Mouse (Mus musculus): ENCODE measurements at regions not wholly inside any gene's neighbourhood (a gene's known extent, or its start where the extent isn't known, plus 50 kb on each side); places are given as distances from the start of the nearest gene placed in this dataset.
A peak's percentile ranks its signal among the peaks of the same experiment; 100 is the strongest.

GRCm38 (mm10) chr8:127769651-127770050, 588.8 kb upstream of the Nrp1 start:
- no peak overlapping the region for H3K4me3 ChIP-seq (ENCODE audit: low read depth, low read length)
- DNase-seq (ENCODE audit: low spot score, missing footprints) (peak; percentile 62), ATAC-seq (ENCODE audit: low FRiP score) (no peak)
- no peak overlapping the region for H3K27ac ChIP-seq (ENCODE audit: low read depth, low read length)
- H3K9ac ChIP-seq (ENCODE audit: low read length): no peak overlapping the region
- H3K4me2 ChIP-seq: no peak overlapping the region
- no peaks in the 10 kb centered on the region for H3K27me3 ChIP-seq (ENCODE audit: control insufficient read depth, insufficient read depth, low read length)
- WGBS: 94% methylated on average over 1 of the region's 1 CpGs
- no peaks in the 10 kb centered on the region for H3K4me1 ChIP-seq (ENCODE audit: control insufficient read depth, insufficient read depth, low read length)
- H3K9me3 ChIP-seq (ENCODE audit: control insufficient read depth, low read length): no peaks in the 10 kb centered on the region
- no peaks in the 10 kb centered on the region for H3K36me3 ChIP-seq (ENCODE audit: control insufficient read depth, insufficient read depth, low read length)

DNA sequence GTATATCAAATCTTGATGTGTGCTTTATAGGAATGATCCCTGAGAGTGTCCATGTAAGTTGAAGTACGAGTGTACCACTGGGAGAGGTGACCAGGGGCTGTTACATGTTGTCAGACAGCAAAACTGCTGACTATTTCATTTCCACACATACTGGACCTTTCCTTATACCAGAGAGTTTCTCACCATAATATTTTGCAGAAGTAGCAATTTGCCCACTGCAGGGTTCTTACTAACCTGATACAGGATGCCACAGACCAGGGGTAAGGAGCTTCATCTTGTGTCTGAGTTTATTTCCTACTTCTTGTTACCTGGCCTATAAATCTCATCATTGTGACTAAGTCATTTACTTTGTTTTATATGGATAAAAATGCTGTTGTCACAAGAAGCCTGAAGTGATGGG, 586.6 kb upstream of the Nrp1 start:
- H3K36me3 ChIP-seq (ENCODE audit: control insufficient read depth, insufficient read depth, low read length): no peaks in the 10 kb centered on the region
- H3K4me1 ChIP-seq (ENCODE audit: control insufficient read depth, insufficient read depth, low read length): peaks cover 6% of the 10 kb centered on the region
- no peaks in the 10 kb centered on the region for H3K27me3 ChIP-seq (ENCODE audit: control insufficient read depth, insufficient read depth, low read length)
- H3K4me2 ChIP-seq: no peak overlapping the region
- ATAC-seq (ENCODE audit: low FRiP score) (no peak), DNase-seq (ENCODE audit: low spot score, missing footprints) (peak; percentile 64)
- H3K4me3 ChIP-seq (ENCODE audit: low read depth, low read length): no peak overlapping the region
- no peak overlapping the region for H3K27ac ChIP-seq (ENCODE audit: low read depth, low read length)
- H3K9me3 ChIP-seq (ENCODE audit: control insufficient read depth, low read length): no peaks in the 10 kb centered on the region
- no peak overlapping the region for H3K9ac ChIP-seq (ENCODE audit: low read length)
- 74% methylated on average over 1 of the region's 1 CpGs for WGBS

DNA sequence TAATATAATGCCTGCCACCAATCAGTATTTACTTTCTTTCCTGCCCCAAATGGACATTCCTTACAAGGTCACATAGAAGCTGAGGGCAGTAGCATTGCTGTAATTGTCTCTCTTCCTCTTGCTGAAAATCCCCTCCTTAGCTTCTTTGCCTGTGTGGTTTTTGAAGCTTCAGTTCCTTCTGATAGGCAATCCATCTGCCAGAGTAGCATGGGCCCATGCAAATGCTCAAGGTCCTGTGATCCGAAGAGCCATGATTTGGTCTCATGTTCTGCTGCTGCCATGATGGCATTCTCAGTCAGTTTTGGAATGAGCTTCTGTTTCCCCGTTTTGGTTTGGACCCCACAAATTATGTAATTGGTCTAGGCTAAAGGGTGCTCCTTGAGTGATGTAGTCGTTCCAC, 586.0 kb upstream of the Nrp1 start:
- Histone ChIP-seq H3K4me1 (ENCODE audit: control insufficient read depth, insufficient read depth, low read length) (peaks cover 6% of the 10 kb centered on the region), H3K4me2 (no peak overlapping the region), H3K27me3 (ENCODE audit: control insufficient read depth, insufficient read depth, low read length) (no peaks in the 10 kb centered on the region), H3K27ac (ENCODE audit: low read depth, low read length) (no peak overlapping the region), H3K36me3 (ENCODE audit: control insufficient read depth, insufficient read depth, low read length) (no peaks in the 10 kb centered on the region), H3K9ac (ENCODE audit: low read length) (no peak overlapping the region), H3K4me3 (ENCODE audit: low read depth, low read length) (no peak overlapping the region), H3K9me3 (ENCODE audit: control insufficient read depth, low read length) (no peaks in the 10 kb centered on the region)
- ATAC-seq (ENCODE audit: low FRiP score): no peak
- 89% methylated on average over 3 of the region's 3 CpGs for WGBS
- peak; percentile 69 for DNase-seq (ENCODE audit: low spot score, missing footprints)

- no peak overlapping the region for H3K4me3 ChIP-seq (ENCODE audit: low read depth, low read length)
- no peak overlapping the region for H3K9ac ChIP-seq (ENCODE audit: low read length)
Measured at GRCm38 (mm10) chr8:127772917-127773316, 585.5 kb upstream of the Nrp1 start.

GRCm38 (mm10) chr8:127774642-127775041, 583.8 kb upstream of the Nrp1 start:
- H3K4me3 ChIP-seq (ENCODE audit: low read depth, low read length): no peak overlapping the region
- no peaks in the 10 kb centered on the region for H3K9me3 ChIP-seq (ENCODE audit: control insufficient read depth, low read length)
- no peaks in the 10 kb centered on the region for H3K36me3 ChIP-seq (ENCODE audit: control insufficient read depth, insufficient read depth, low read length)
- peaks cover 6% of the 10 kb centered on the region for H3K4me1 ChIP-seq (ENCODE audit: control insufficient read depth, insufficient read depth, low read length)
- ATAC-seq (ENCODE audit: low FRiP score) (peak; percentile 51; the same call in 1 of the 2 replicates), DNase-seq (ENCODE audit: low spot score, missing footprints) (peak; percentile 84)
- 48% methylated on average over 9 of the region's 9 CpGs for WGBS
- H3K9ac ChIP-seq (ENCODE audit: low read length): no peak overlapping the region
- H3K27me3 ChIP-seq (ENCODE audit: control insufficient read depth, insufficient read depth, low read length): no peaks in the 10 kb centered on the region
- H3K4me2 ChIP-seq: no peak overlapping the region
- no peak overlapping the region for H3K27ac ChIP-seq (ENCODE audit: low read depth, low read length)

More at GRCm38 (mm10) chr8:127772917-127773316, 585.5 kb upstream of the Nrp1 start:
- H3K9me3 ChIP-seq (ENCODE audit: control insufficient read depth, low read length): no peaks in the 10 kb centered on the region
- ATAC-seq (ENCODE audit: low FRiP score): no peak
- H3K4me2 ChIP-seq: no peak overlapping the region
- no peaks in the 10 kb centered on the region for H3K36me3 ChIP-seq (ENCODE audit: control insufficient read depth, insufficient read depth, low read length)
- peak; percentile 66 for DNase-seq (ENCODE audit: low spot score, missing footprints)
- 91% methylated on average over 2 of the region's 2 CpGs for WGBS
- H3K4me1 ChIP-seq (ENCODE audit: control insufficient read depth, insufficient read depth, low read length): peaks cover 6% of the 10 kb centered on the region
- no peaks in the 10 kb centered on the region for H3K27me3 ChIP-seq (ENCODE audit: control insufficient read depth, insufficient read depth, low read length)
- H3K27ac ChIP-seq (ENCODE audit: low read depth, low read length): no peak overlapping the region

- WGBS: 4% methylated on average over 1 of the region's 1 CpGs
- Histone ChIP-seq H3K27me3 (ENCODE audit: control insufficient read depth, insufficient read depth, low read length) (no peaks in the 10 kb centered on the region), H3K9me3 (ENCODE audit: control insufficient read depth, low read length) (no peaks in the 10 kb centered on the region), H3K4me3 (ENCODE audit: low read depth, low read length) (no peak overlapping the region), H3K4me2 (no peak overlapping the region), H3K9ac (ENCODE audit: low read length) (no peak overlapping the region), H3K36me3 (ENCODE audit: control insufficient read depth, insufficient read depth, low read length) (no peaks in the 10 kb centered on the region), H3K27ac (ENCODE audit: low read depth, low read length) (no peak overlapping the region), H3K4me1 (ENCODE audit: control insufficient read depth, insufficient read depth, low read length) (peaks cover 6% of the 10 kb centered on the region)
- DNase-seq (ENCODE audit: low spot score, missing footprints): peak; percentile 87
- peak; percentile 39 for ATAC-seq (ENCODE audit: low FRiP score)
Measured at GRCm38 (mm10) chr8:127775160-127775559, 583.2 kb upstream of the Nrp1 start.

DNA sequence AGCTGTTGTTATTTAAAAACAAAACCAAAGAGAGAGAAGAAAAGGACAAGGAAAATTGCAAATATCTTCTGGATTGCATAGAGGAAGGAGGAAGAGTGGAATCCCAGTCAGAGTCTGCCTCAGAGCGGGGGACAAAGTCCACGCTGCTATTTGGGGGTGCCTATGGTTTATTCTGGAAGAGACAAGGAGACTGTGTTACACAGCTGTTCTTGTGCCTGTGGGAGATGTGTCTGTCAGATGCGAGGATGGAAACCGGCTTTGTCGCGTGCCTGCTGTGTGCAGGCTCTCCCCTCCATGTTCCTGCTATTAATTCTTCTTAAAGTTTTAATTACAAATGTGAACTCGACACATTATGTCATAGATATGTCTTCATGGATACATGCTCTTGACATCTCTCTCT, 582.7 kb upstream of the Nrp1 start:
- DNase-seq (ENCODE audit: low spot score, missing footprints) (peak; percentile 87), ATAC-seq (ENCODE audit: low FRiP score) (peak; percentile 49)
- no peak overlapping the region; the same call in 1 of the 2 replicates for H3K27ac ChIP-seq (ENCODE audit: low read depth, low read length)

GRCm38 (mm10) chr8:127778352-127779020, 579.9 kb upstream of the Nrp1 start:
- Histone ChIP-seq H3K9ac (ENCODE audit: low read length) (no peak overlapping the region), H3K27ac (ENCODE audit: low read depth, low read length) (no peak overlapping the region), H3K36me3 (ENCODE audit: control insufficient read depth, insufficient read depth, low read length) (no peaks in the 10 kb centered on the region), H3K9me3 (ENCODE audit: control insufficient read depth, low read length) (no peaks in the 10 kb centered on the region), H3K4me1 (ENCODE audit: control insufficient read depth, insufficient read depth, low read length) (peaks cover 6% of the 10 kb centered on the region), H3K4me3 (ENCODE audit: low read depth, low read length) (no peak overlapping the region), H3K27me3 (ENCODE audit: control insufficient read depth, insufficient read depth, low read length) (no peaks in the 10 kb centered on the region), H3K4me2 (no peak overlapping the region)
- WGBS: 77% methylated on average over 4 of the region's 4 CpGs
- DNase-seq (ENCODE audit: low spot score, missing footprints) (peak; percentile 31), ATAC-seq (ENCODE audit: low FRiP score) (no peak)

More for the DNA sequence above, 582.7 kb upstream of the Nrp1 start:
- Histone ChIP-seq H3K4me1 (ENCODE audit: control insufficient read depth, insufficient read depth, low read length) (peaks cover 6% of the 10 kb centered on the region), H3K9ac (ENCODE audit: low read length) (0 out of 2 replicates have a peak overlapping the region, but pooled peaks have one; percentile 6), H3K27me3 (ENCODE audit: control insufficient read depth, insufficient read depth, low read length) (no peaks in the 10 kb centered on the region), H3K4me2 (no peak overlapping the region), H3K9me3 (ENCODE audit: control insufficient read depth, low read length) (no peaks in the 10 kb centered on the region), H3K36me3 (ENCODE audit: control insufficient read depth, insufficient read depth, low read length) (no peaks in the 10 kb centered on the region), H3K4me3 (ENCODE audit: low read depth, low read length) (no peak overlapping the region)
- 7% methylated on average over 7 of the region's 7 CpGs for WGBS

DNA sequence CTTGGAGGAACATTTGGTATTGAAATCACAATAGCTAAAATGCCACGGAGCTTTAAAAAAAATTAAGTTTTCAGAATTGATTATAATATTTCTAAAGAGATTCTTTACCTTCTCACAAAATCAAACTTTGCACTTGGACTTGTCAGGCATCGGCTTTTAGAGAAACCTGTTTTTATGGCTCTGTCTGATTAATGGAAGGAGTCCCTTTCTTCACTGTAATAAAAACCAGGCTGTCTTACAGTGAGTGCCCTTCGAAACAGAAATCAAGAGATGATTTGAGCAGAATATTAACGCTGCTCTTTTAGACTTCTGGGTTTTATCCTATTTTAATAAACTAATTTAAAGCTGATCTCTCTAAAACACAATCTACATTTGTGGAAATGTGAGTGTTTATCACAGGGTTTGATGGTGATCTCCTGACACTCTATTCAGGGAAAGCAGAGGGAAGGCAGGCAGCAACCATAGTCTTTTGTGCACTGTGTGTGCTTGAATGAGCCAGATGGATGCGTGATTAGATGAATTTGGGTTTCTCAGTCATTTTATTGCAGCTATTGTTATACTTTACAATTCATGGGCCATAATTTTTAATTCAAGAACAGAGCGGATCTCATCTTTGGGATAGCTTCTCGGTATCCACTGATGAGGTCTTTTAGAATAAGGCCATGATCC, 579.2 kb upstream of the Nrp1 start:
- Histone ChIP-seq H3K4me1 (ENCODE audit: control insufficient read depth, insufficient read depth, low read length) (peaks cover 6% of the 10 kb centered on the region), H3K4me3 (ENCODE audit: low read depth, low read length) (no peak overlapping the region), H3K27ac (ENCODE audit: low read depth, low read length) (no peak overlapping the region), H3K27me3 (ENCODE audit: control insufficient read depth, insufficient read depth, low read length) (no peaks in the 10 kb centered on the region), H3K4me2 (no peak overlapping the region), H3K36me3 (ENCODE audit: control insufficient read depth, insufficient read depth, low read length) (no peaks in the 10 kb centered on the region), H3K9me3 (ENCODE audit: control insufficient read depth, low read length) (no peaks in the 10 kb centered on the region), H3K9ac (ENCODE audit: low read length) (no peak overlapping the region)
- WGBS: 76% methylated on average over 7 of the region's 7 CpGs
- ATAC-seq (ENCODE audit: low FRiP score) (no peak), DNase-seq (ENCODE audit: low spot score, missing footprints) (peak; percentile 77)
